Mouse (Mus musculus) activated CD4-positive, CD25-positive, alpha-beta regulatory T cell, adult 4 months (primary cell): ENCODE data around the gene Gm11639. TPM values are rescaled to one million over a fixed set of nuclear protein-coding genes. Genes with fewer than 3 reads are reported as not detected.

Experiments used
- ATAC-seq: one replicate; pipeline ENCODE4 v1.8.0; 2017
- polyA plus RNA-seq, 2 experiments: library from polyadenylated mRNA; unstranded; fragments of 100-300 nt; shearing (Covaris generic); gene quantifications; one replicate each; pipeline ENCODE4 v1.2.1; 2017

Gene Gm11639
- polyA plus RNA-seq, 2 experiments from 2014 or later = 0.06 TPM; not detected in 1

DNA sequence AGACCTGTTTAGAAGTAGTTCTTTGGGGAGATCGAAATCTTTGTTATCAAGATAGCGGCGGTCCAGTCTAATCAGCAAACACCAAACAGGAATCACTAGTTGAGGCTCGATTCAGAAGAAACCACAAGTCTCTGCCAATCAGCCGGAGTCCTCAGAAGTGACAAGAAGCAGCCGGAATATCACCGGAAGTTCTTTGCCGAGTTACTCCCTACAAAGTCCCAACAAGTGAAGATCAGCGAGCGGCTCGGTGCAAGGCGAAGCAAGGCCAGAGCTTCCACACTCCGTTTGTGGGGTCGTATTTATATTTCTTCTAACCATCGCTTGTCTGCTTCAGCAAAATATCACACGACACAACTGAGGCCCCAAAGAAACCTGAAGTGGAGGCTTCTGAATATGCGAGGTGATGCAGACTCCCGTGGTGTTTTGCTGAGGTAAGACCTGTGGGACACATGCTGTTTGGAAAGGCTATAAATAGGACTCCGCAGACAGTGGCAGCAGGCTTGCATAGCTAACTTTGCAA lies 471.3 kb downstream of the Gm11639 start:
- ATAC-seq = no peak

GRCm38 (mm10) chr11:105158047-105158446 lies 472.5 kb downstream of the Gm11639 start:
- ATAC-seq = no peak

- ATAC-seq = no peak
Observed at GRCm38 (mm10) chr11:105159673-105160360, 474.3 kb downstream of the Gm11639 start.

- ATAC-seq = no peak
Observed at GRCm38 (mm10) chr11:105161411-105161810, 475.9 kb downstream of the Gm11639 start.

DNA sequence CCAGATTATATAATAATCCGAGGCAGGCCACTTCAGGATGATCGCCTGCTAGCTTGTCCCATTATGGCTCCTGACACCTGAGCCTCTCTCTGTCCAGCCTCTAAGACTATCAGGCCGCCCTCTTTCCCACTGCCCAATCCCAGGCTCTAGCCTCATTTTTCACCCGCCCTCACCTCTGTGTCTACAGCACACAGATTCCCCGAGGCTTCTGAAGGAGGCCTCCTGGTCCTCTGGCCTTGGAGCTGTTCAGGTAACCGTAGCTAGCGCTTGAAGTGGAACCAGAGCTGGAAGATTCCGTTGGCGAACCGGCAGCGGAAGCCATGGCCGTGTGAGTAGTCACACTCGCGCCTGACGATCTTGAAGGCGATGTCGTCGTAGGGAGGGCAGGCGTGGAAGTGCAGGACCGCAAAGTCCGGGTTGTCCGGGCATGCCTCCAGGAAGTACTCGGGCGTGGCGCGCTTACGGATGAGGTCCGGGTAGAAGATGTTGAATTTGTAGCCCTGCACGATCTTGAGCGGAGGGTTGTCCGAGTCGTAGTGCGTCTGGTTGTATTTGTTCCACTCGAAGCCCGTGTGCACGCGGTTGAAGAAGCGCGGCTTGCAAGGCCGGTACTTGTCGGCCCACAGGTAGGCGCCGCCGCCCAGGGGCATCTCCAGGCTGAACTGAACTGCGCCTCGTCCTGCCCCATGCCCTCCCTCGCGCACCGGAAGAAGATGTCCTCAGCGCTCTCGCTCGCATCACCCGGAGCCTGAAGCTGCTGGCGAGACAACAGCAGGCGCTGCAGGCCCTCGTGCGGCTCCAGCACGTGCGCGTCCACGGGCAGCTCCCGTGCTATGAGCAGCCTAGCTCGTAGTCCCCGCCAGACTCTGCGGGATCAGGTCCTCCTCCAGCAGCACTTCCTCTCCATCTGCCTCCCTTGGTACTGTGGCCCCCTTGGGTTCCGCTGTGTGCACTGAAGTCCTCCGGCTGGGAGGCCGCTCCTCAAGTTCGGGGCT lies 479.3 kb downstream of the Gm11639 start:
- no peak for ATAC-seq

GRCm38 (mm10) chr11:105166780-105167179 lies 481.3 kb downstream of the Gm11639 start:
- ATAC-seq = no peak

Other genes with a start within 250 kb of the Gm11639 start
- gene Kansl1, start 216.8 kb upstream of the Gm11639 start, polyA plus RNA-seq = 10 to 100 TPM; 35.2 to 43.0 TPM
- 10 to 100 TPM; 18.3 to 21.7 TPM for gene Cdc27, start 135.1 kb upstream of the Gm11639 start, polyA plus RNA-seq
- 10 to 100 TPM in 1 of 2 experiments, 1 to 10 TPM in 1; 8.4 to 12.0 TPM for gene Myl4, start 135.0 kb upstream of the Gm11639 start, polyA plus RNA-seq
- 10 to 100 TPM; 12.8 to 14.3 TPM for gene Itgb3, start 77.7 kb upstream of the Gm11639 start, polyA plus RNA-seq